Mouse (Mus musculus) MEL-GATA-1-ER (cell line): ENCODE measurements around the gene Cpsf4l.
A peak's percentile ranks its signal among the peaks of the same experiment; 100 is the strongest.

Experiments used
- DNase-seq: peaks from one replicate; pipeline ENCODE4 v3.0.0-alpha.2; 2012; ENCODE audit warnings: low read depth; ENCODE audit errors: extremely low read depth

Gene Cpsf4l

GRCm38 (mm10) chr11:113709731-113710256 lies at the start of gene Cpsf4l:
Gene Cpsf4l, minus strand, starts transcription at chr11:113710017.
- no peak for DNase-seq

- no peak for DNase-seq
Measured at GRCm38 (mm10) chr11:113758851-113759250, 49.0 kb upstream of the Cpsf4l start.

GRCm38 (mm10) chr11:113756578-113756977 lies 46.8 kb upstream of the Cpsf4l start:
- DNase-seq = no peak

GRCm38 (mm10) chr11:113755878-113756277 lies 46.1 kb upstream of the Cpsf4l start:
- DNase-seq = no peak

- no peak for DNase-seq
Measured at GRCm38 (mm10) chr11:113754845-113755244, 45.0 kb upstream of the Cpsf4l start.

GRCm38 (mm10) chr11:113752685-113753430 lies 43.0 kb upstream of the Cpsf4l start:
- no peak for DNase-seq

GRCm38 (mm10) chr11:113752158-113752661 lies 42.4 kb upstream of the Cpsf4l start:
- DNase-seq = peak; percentile 26

- DNase-seq = peak; percentile 95
Measured at GRCm38 (mm10) chr11:113751484-113752084, 41.8 kb upstream of the Cpsf4l start, which contains the start of gene Cdc42ep4. Gene Cdc42ep4, minus strand, starts transcription at chr11:113751881.

GRCm38 (mm10) chr11:113750571-113751483 lies 41.0 kb upstream of the Cpsf4l start:
- peak; percentile 63 for DNase-seq

GRCm38 (mm10) chr11:113749749-113750351 lies 40.0 kb upstream of the Cpsf4l start:
- DNase-seq = peak; percentile 74

- DNase-seq = peak; percentile 36
Measured at GRCm38 (mm10) chr11:113748797-113749521, 39.1 kb upstream of the Cpsf4l start.

- DNase-seq = no peak
Measured at GRCm38 (mm10) chr11:113747725-113748380, 38.0 kb upstream of the Cpsf4l start.

GRCm38 (mm10) chr11:113747056-113747455 lies 37.2 kb upstream of the Cpsf4l start:
- no peak for DNase-seq

- DNase-seq = no peak
Measured at GRCm38 (mm10) chr11:113745961-113746360, 36.1 kb upstream of the Cpsf4l start.

GRCm38 (mm10) chr11:113742998-113743397 lies 33.2 kb upstream of the Cpsf4l start:
- DNase-seq = no peak

GRCm38 (mm10) chr11:113740100-113740499 lies 30.3 kb upstream of the Cpsf4l start:
- no peak for DNase-seq

GRCm38 (mm10) chr11:113739213-113739612 lies 29.4 kb upstream of the Cpsf4l start:
- no peak for DNase-seq

- no peak for DNase-seq
Measured at GRCm38 (mm10) chr11:113737912-113738311, 28.1 kb upstream of the Cpsf4l start.

- no peak for DNase-seq
Measured at GRCm38 (mm10) chr11:113737553-113737854, 27.7 kb upstream of the Cpsf4l start.
